Mouse (Mus musculus) liver, adult 10 weeks (tissue): ENCODE measurements around the gene Vps51. TPM values are rescaled to one million over a fixed set of nuclear protein-coding genes. Genes with fewer than 3 reads are reported as not detected.

Experiments
- polyA plus RNA-seq: library from polyadenylated mRNA; stranded (reverse); fragments of 350-450 nt; fragmentation: Illumina TruSeq; extraction: RNeasy Lipid Tissue Mini Kit (QIAGEN cat#74804); gene quantifications from one replicate; pipeline ENCODE4 v1.2.3, GENCODE M21; 2014; ENCODE audit warnings: low read depth, low replicate concordance

Vps51 gene
- polyA plus RNA-seq, result 4.6 TPM

DNA sequence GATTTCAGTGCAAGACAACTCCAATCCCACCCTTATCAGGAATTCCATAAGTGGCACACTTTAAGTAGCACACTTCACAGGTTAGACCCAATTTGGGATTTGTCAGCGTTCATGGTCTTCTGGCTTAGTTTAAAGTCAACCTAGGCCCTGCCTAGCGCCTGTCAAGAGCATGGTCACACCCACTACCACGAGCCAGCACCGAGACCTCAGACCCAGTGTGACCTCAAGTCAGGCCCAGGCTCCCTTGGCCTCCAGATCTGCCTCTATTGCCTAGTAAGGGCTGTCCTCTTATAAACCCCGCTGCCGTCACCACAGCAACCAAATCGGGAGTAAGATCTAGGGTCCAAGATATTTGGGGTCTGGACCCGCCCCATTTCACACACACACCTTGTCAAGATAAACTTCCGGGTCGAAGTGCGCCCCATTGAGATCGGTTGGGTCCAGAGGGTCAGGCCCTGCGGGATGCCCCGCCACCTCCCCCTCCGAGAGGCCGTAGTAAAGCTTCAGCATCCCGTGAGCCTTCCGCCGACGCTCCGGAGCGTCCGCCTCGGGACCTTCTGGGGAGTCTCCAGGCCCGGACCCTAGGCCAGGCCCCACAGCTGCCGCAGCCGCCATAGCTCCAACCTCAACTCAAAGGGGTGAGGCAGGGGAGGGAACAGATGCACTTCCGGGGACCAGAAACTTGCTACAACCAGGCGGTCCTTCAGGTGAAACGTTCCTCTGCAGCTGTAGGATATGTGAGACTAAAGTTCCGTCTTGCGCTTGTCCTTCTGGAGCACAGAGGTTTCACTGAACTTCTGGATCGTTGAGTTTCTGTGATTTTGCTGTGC, at the start of gene Vps51:
Gene Vps51, minus strand, starts transcription at position 668 of the 830 bp plus-strand sequence.

GRCm38 (mm10) chr19:6117986-6118676, 41.1 kb upstream of the Vps51 start, which contains the start of gene Sac3d1:
Gene Sac3d1 (minus strand): TSS chr19:6118650.

GRCm38 (mm10) chr19:6105586-6105985, 28.6 kb upstream of the Vps51 start, which contains the start of gene Naaladl1:
Gene Naaladl1 (plus strand): TSS chr19:6105782.

DNA sequence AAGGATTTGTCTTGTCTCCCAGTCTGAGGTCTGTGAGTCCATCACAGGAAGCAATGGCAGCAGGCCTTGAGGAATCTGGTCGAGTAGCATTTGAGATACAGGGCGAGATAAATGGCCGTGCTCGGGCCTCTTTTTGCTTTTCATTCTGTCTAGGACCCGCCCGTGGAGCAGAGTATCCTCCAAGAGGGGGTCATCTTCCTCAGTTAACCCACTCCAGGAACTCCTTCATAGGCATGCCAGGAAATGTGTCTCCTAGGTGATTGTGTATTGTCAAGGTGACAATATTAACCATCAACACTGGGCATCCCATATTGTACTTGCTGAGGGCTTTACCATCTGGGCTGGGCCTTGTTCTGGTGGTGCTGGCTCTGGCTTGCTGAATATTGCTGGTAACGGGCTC, 17.1 kb upstream of the Vps51 start, which contains the start of gene AC131692.1:
Gene AC131692.1, plus strand, starts transcription at position 301 of the 400 bp plus-strand sequence.

GRCm38 (mm10) chr19:6084478-6085248, 7.6 kb upstream of the Vps51 start, which contains the start of the genes Zfpl1 and Cdca5:
Gene Zfpl1 (minus strand): TSS chr19:6084956.
Gene Cdca5 (plus strand): TSS chr19:6084983.

GRCm38 (mm10) chr19:6082156-6082555, 5.1 kb upstream of the Vps51 start, which contains the start of gene Gm28374:
Gene Gm28374 (minus strand): TSS chr19:6082256.

DNA sequence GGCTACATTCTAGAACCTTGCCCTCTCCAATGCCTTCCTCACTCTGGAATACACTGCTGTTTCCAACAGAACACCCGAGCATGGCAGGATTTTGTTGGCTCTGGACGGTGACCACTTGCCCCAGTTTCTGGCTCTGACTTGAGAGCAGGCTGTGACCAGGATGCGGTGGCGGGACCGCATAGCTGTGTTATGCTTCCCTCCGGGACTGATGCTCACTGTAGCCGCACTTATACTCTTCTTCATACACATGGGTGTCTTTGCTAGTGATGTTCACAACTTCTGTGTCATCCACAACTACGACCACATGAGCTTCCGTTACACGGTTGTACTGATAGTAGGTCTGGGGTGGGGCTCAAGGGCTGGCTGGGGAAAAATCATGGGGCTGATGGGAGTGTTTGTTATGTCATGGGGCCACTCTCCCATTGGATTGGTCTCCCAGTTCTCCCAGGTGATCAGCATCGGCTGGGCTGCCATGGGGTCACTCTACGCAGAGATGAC, 3.0 kb upstream of the Vps51 start, which contains the start of gene Tmem262:
Gene Tmem262, plus strand, starts transcription at position 51 of the 498 bp plus-strand sequence.

DNA sequence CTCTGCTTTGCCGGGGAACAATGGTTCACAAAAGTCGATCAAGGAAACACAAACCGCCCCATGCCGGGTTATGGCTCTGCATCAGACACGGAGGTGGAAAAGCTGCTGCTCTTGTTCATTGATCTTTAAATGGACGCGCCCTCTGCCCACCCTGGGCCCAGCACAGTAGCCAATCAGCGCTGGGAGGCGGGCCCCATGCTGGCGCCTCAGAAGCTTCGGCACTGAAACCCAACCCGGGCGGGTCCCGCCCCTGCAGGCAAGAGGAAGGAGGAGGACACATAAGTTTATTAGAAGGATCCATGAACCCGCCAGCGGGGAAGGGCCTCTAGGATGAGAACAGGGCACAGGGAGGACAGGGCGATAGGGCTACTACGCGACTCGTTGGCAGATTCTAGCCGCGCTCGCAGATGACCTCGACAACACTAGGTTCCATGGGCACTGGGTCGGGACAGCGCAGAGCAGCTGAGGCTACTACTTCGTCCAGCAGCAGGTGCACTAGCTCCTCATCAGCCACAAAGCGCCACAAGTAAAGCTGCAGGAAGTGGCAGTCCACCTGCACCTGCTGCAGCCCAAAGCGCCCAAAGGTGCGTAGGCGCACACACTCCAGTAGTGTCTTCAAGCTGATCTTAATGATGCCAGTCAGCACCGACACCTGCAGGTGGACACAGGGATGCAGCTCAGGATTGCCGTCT, 9.2 kb downstream of the Vps51 start, which contains the start of gene Tm7sf2:
Gene Tm7sf2, minus strand, starts transcription at position 650 of the 692 bp plus-strand sequence.

DNA sequence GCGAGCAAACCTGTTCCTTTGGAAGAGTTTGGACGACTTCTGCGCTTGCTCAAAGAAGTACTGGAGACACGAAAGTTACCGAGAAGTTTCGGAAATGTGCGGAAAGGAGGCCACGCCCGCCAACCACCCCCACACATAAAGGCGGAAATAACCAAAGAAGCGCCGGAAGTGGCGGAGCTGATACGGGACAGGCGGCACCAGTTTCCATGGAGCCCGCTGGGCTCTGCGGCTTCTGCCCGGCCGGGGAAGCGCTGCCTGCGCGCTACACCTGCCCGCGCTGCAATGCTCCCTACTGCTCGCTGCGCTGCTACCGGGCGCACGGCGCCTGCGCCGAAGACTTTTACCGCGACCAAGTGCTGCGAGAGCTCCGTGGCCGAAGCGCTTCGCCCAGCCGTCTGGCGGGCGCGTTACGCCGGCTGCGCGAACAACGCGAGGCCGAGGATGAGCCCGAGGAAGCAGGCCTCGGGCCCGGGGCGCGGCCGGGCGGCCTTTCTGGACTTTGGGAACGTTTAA, 16.0 kb downstream of the Vps51 start, which contains the start of gene Znhit2:
Gene Znhit2, plus strand, starts transcription at position 172 of the 513 bp plus-strand sequence.

GRCm38 (mm10) chr19:6057313-6058096, 19.5 kb downstream of the Vps51 start, which contains the start of the genes Mrpl49 and Fau:
Gene Mrpl49 (minus strand): TSS chr19:6057785.
Gene Fau (plus strand): TSS chr19:6057844.

GRCm38 (mm10) chr19:6046294-6047153, 30.5 kb downstream of the Vps51 start, which contains the start of gene Syvn1:
Gene Syvn1 (plus strand): TSS chr19:6046576.

Other genes with a start within 250 kb of the Vps51 start
- gene Frmd8, start 202.0 kb downstream of the Vps51 start, polyA plus RNA-seq, result 1.5 TPM
- 7.7 TPM for gene Slc25a45, start 199.4 kb downstream of the Vps51 start, polyA plus RNA-seq
- gene Tigd3, start 183.1 kb downstream of the Vps51 start, polyA plus RNA-seq, result not detected
- gene Dpf2, start 164.2 kb downstream of the Vps51 start, polyA plus RNA-seq, result 7.4 TPM
- 0.56 TPM for gene Cdc42ep2, start 152.4 kb downstream of the Vps51 start, polyA plus RNA-seq
- 2.9 TPM for gene Pola2, start 113.0 kb downstream of the Vps51 start, polyA plus RNA-seq
- not detected for gene Slc22a20, start 91.1 kb downstream of the Vps51 start, polyA plus RNA-seq
- 0.82 TPM for gene Capn1, start 61.3 kb downstream of the Vps51 start, polyA plus RNA-seq
- 2.7 TPM for gene Syvn1, start 30.7 kb downstream of the Vps51 start, polyA plus RNA-seq
- gene Mrpl49, start 19.4 kb downstream of the Vps51 start, polyA plus RNA-seq, result 28.1 TPM
- gene Fau, start 19.4 kb downstream of the Vps51 start, polyA plus RNA-seq, result 75.1 TPM
- not detected for gene Znhit2, start 16.0 kb downstream of the Vps51 start, polyA plus RNA-seq
- 28.5 TPM for gene Tm7sf2, start 8.9 kb downstream of the Vps51 start, polyA plus RNA-seq
- gene Tmem262, start 2.8 kb upstream of the Vps51 start, polyA plus RNA-seq, result not detected
- gene Gm28374, start 5.0 kb upstream of the Vps51 start, polyA plus RNA-seq, result not detected
- gene Zfpl1, start 7.7 kb upstream of the Vps51 start, polyA plus RNA-seq, result 1.1 TPM
- gene Cdca5, start 7.8 kb upstream of the Vps51 start, polyA plus RNA-seq, result not detected
- gene AC131692.1, start 17.2 kb upstream of the Vps51 start, polyA plus RNA-seq, result not detected
- not detected for gene Naaladl1, start 28.6 kb upstream of the Vps51 start, polyA plus RNA-seq
- 1.0 TPM for gene Sac3d1, start 41.4 kb upstream of the Vps51 start, polyA plus RNA-seq
- 2.6 TPM for gene Snx15, start 51.1 kb upstream of the Vps51 start, polyA plus RNA-seq
- not detected for gene Batf2, start 63.8 kb upstream of the Vps51 start, polyA plus RNA-seq
- 0.98 TPM for gene Arl2, start 64.3 kb upstream of the Vps51 start, polyA plus RNA-seq
- gene Majin, start 107.2 kb upstream of the Vps51 start, polyA plus RNA-seq, result not detected
- not detected for gene Gpha2, start 149.1 kb upstream of the Vps51 start, polyA plus RNA-seq
- gene Ppp2r5b, start 158.6 kb upstream of the Vps51 start, polyA plus RNA-seq, result 0.93 TPM
- gene Atg2a, start 164.4 kb upstream of the Vps51 start, polyA plus RNA-seq, result 0.79 TPM
- gene Ehd1, start 199.5 kb upstream of the Vps51 start, polyA plus RNA-seq, result 4.2 TPM
- gene Cdc42bpg, start 229.2 kb upstream of the Vps51 start, polyA plus RNA-seq, result 0.82 TPM